ENCODE assay signal across 26 mouse cellular contexts in genomic region chr2:35412246-35412645, GRCm38 (mm10). TPM values are rescaled to one million over a fixed set of nuclear protein-coding genes. Genes with fewer than 3 reads are reported as not detected.
A peak's percentile ranks its signal among the peaks of the same experiment; 100 is the strongest.
DNase-seq lines count a peak whose midpoint lies in the region; ATAC-seq lines count a peak whose summit lies in the region.
"Had no signal": no experiment of that assay in that cellular context is flagged by ENCODE, and none has a peak within 500 bp of the region (broad histone marks: within the 10 kb centered on the region; RNA-seq: fewer than 3 reads in every experiment).

No protein-coding gene starts in this region.

- no peaks in the 10 kb centered on the region for H3K4me1 ChIP-seq in limb, embryonic 11.5 days (ENCODE audit: control insufficient read depth, insufficient read depth, low read length)
- H3K4me1 ChIP-seq in limb, embryonic 10.5 days: peaks cover 15% of the 10 kb centered on the region
- 0 out of 2 replicates have a peak, but pooled peaks cover 7% of the 10 kb centered on the region for H3K4me1 ChIP-seq in kidney, embryonic 16.5 days (ENCODE audit: insufficient read depth, low read length)
- H3K4me1 ChIP-seq: embryonic facial prominence, embryonic 13.5 days; embryonic facial prominence, embryonic 15.5 days; forebrain, embryonic 10.5 days; forebrain, embryonic 12.5 days had no signal

- H3K27me3 ChIP-seq in limb, embryonic 11.5 days (ENCODE audit: control insufficient read depth, insufficient read depth, low read length): no peaks in the 10 kb centered on the region
- no peaks in the 10 kb centered on the region for H3K27me3 ChIP-seq in limb, embryonic 10.5 days (ENCODE audit: low read depth, poor library complexity, severe bottlenecking)
- H3K27me3 ChIP-seq in kidney, embryonic 16.5 days (ENCODE audit: insufficient read depth, low read length): no peaks in the 10 kb centered on the region
- H3K27me3 ChIP-seq: embryonic facial prominence, embryonic 13.5 days; embryonic facial prominence, embryonic 15.5 days; forebrain, embryonic 12.5 days had no signal

- H3K9ac ChIP-seq in limb, embryonic 11.5 days (ENCODE audit: low read length): 0 out of 2 replicates have a peak overlapping the region, but pooled peaks have one; percentile 17
- H3K9ac ChIP-seq in kidney, embryonic 16.5 days (replicated peaks; ENCODE audit: low read length): no peak overlapping the region
- H3K9ac ChIP-seq: embryonic facial prominence, embryonic 13.5 days; embryonic facial prominence, embryonic 15.5 days; forebrain, embryonic 12.5 days had no signal

- WGBS in limb, embryonic 11.5 days: 75% methylated on average over 2 of the region's 2 CpGs
- 84% methylated on average over 2 of the region's 2 CpGs for WGBS in limb, embryonic 10.5 days
- 65% methylated on average over 2 of the region's 2 CpGs for WGBS in kidney, embryonic 16.5 days

- H3K4me2 ChIP-seq in limb, embryonic 11.5 days (ENCODE audit: low read depth, severe bottlenecking): no peak overlapping the region
- no peak overlapping the region for H3K4me2 ChIP-seq in kidney, embryonic 16.5 days (replicated peaks; ENCODE audit: low read depth, low read length)
- H3K4me2 ChIP-seq: embryonic facial prominence, embryonic 13.5 days; embryonic facial prominence, embryonic 15.5 days; forebrain, embryonic 12.5 days had no signal

- DNase-seq in limb, embryonic 11.5 days (ENCODE audit: low spot score): no peak
- no peak for DNase-seq in limb, embryonic 10.5 days (ENCODE audit: low spot score)
- DNase-seq in induced T-regulatory cell, adult 2 months (ENCODE audit: low read depth): peak; percentile 67
- DNase-seq in ovary, postnatal 14 days (ENCODE audit: low spot score): no peak
- DNase-seq in lung, postnatal 10 days: no peak
- DNase-seq: adrenal gland, adult 8-10 months; adrenal gland, postnatal 25 days; B cell, adult 2 months; cerebellum, adult 11 months; cerebellum, adult 18-20 months; cerebellum, adult 8-10 months; cerebellum, adult 9-11 months; cerebellum, postnatal 14 days; cerebellum, postnatal 36 days; embryo, embryonic 11 days had no signal

- no peaks in the 10 kb centered on the region for H3K36me3 ChIP-seq in limb, embryonic 11.5 days (ENCODE audit: control insufficient read depth, insufficient read depth, low read length)
- H3K36me3 ChIP-seq in limb, embryonic 10.5 days: no peaks in the 10 kb centered on the region
- 0 out of 2 replicates have a peak, but pooled peaks cover 3% of the 10 kb centered on the region for H3K36me3 ChIP-seq in kidney, embryonic 16.5 days (ENCODE audit: insufficient read depth, low read length)
- H3K36me3 ChIP-seq: forebrain, embryonic 10.5 days; forebrain, embryonic 12.5 days had no signal

- no peak overlapping the region for H3K4me3 ChIP-seq in limb, embryonic 11.5 days (ENCODE audit: low read depth, low read length)
- no peak overlapping the region for H3K4me3 ChIP-seq in limb, embryonic 10.5 days
- H3K4me3 ChIP-seq in kidney, embryonic 16.5 days (ENCODE audit: low read length): no peak overlapping the region
- H3K4me3 ChIP-seq: embryonic facial prominence, embryonic 13.5 days; embryonic facial prominence, embryonic 15.5 days; erythroblast, embryonic 14.5 days; forebrain, embryonic 10.5 days; forebrain, embryonic 12.5 days had no signal

- no peaks in the 10 kb centered on the region for H3K9me3 ChIP-seq in limb, embryonic 11.5 days (ENCODE audit: control insufficient read depth, low read length)
- H3K9me3 ChIP-seq in limb, embryonic 10.5 days (replicated peaks): no peaks in the 10 kb centered on the region
- no peaks in the 10 kb centered on the region for H3K9me3 ChIP-seq in kidney, embryonic 16.5 days (ENCODE audit: low read length)
- H3K9me3 ChIP-seq: embryonic facial prominence, embryonic 13.5 days; embryonic facial prominence, embryonic 15.5 days; forebrain, embryonic 10.5 days; forebrain, embryonic 12.5 days had no signal

- no peak for ATAC-seq in limb, embryonic 11.5 days (ENCODE audit: insufficient number of reproducible peaks, low FRiP score, low TSS enrichment, low read depth)
- ATAC-seq in CD4-positive, CD25-positive, alpha-beta regulatory T cell, adult 4 months: peak; percentile 34
- ATAC-seq in kidney, embryonic 16.5 days (ENCODE audit: low FRiP score, low TSS enrichment): no peak
- ATAC-seq: forebrain, embryonic 14.5 days; forebrain, embryonic 16.5 days had no signal

- no peak overlapping the region for H3K27ac ChIP-seq in limb, embryonic 11.5 days (replicated peaks; ENCODE audit: low read depth, low read length)
- no peak overlapping the region for H3K27ac ChIP-seq in limb, embryonic 10.5 days
- no peak overlapping the region for H3K27ac ChIP-seq in kidney, embryonic 16.5 days (ENCODE audit: low read length)
- H3K27ac ChIP-seq: embryonic facial prominence, embryonic 13.5 days; embryonic facial prominence, embryonic 15.5 days; forebrain, embryonic 10.5 days; forebrain, embryonic 12.5 days had no signal

RNA-seq across cellular contexts. Expression of gene 4930402F06Rik, which starts 15.3 kb away (rescaled TPM):
- polyA plus RNA-seq in limb, embryonic 11.5 days (2014; fragmentation: Nextera tagmentation; extraction: Ambion mirVana): not detected in 2 replicates
- polyA plus RNA-seq in limb, embryonic 10.5 days (2016; fragmentation: Nextera tagmentation; extraction: Ambion mirVana): not detected in 2 replicates
- not detected for polyA plus RNA-seq in CD4-positive, CD25-positive, alpha-beta regulatory T cell, adult 4 months (2017; shearing (Covaris generic))
- not detected in 2 replicates for polyA plus RNA-seq in kidney, embryonic 16.5 days (2015; fragmentation: Nextera tagmentation; extraction: Ambion mirVana)
- polyA plus RNA-seq: brain, embryonic 14.5 days; embryonic facial prominence, embryonic 11.5 days; embryonic facial prominence, embryonic 13.5 days; embryonic facial prominence, embryonic 15.5 days; erythroblast, embryonic 14.5 days; forebrain, embryonic 10.5 days; forebrain, embryonic 12.5 days; forebrain, embryonic 14.5 days; forebrain, embryonic 16.5 days had no signal

RNA-seq across cellular contexts. Expression of gene 4930568D16Rik, which starts 44.7 kb away (rescaled TPM):
- not detected in 2 replicates for polyA plus RNA-seq in limb, embryonic 11.5 days (2014; fragmentation: Nextera tagmentation; extraction: Ambion mirVana)
- polyA plus RNA-seq in limb, embryonic 10.5 days (2016; fragmentation: Nextera tagmentation; extraction: Ambion mirVana): not detected in 2 replicates
- polyA plus RNA-seq in CD4-positive, CD25-positive, alpha-beta regulatory T cell, adult 4 months (2017; shearing (Covaris generic)): not detected
- polyA plus RNA-seq in kidney, embryonic 16.5 days (2015; fragmentation: Nextera tagmentation; extraction: Ambion mirVana): not detected in 2 replicates
- polyA plus RNA-seq: brain, embryonic 14.5 days; embryonic facial prominence, embryonic 11.5 days; embryonic facial prominence, embryonic 13.5 days; embryonic facial prominence, embryonic 15.5 days; erythroblast, embryonic 14.5 days; forebrain, embryonic 10.5 days; forebrain, embryonic 12.5 days; forebrain, embryonic 14.5 days; forebrain, embryonic 16.5 days had no signal

RNA-seq across cellular contexts. Expression of gene Ggta1, which starts 50.8 kb away (rescaled TPM):
- polyA plus RNA-seq in limb, embryonic 11.5 days (2014; fragmentation: Nextera tagmentation; extraction: Ambion mirVana): 5.3 and 6.0 TPM in 2 replicates
- polyA plus RNA-seq in limb, embryonic 10.5 days (2016; fragmentation: Nextera tagmentation; extraction: Ambion mirVana): 6.5 and 6.6 TPM in 2 replicates
- 10 to 100 TPM; 19.3 to 28.4 TPM for polyA plus RNA-seq in CD4-positive, CD25-positive, alpha-beta regulatory T cell, adult 4 months (2017; shearing (Covaris generic))
- polyA plus RNA-seq in kidney, embryonic 16.5 days (2015; fragmentation: Nextera tagmentation; extraction: Ambion mirVana): 23.3 and 24.2 TPM in 2 replicates
